Mouse (Mus musculus) naive thymus-derived CD4-positive, alpha-beta T cell, adult 2 months (primary cell): ENCODE data around the gene Ahcyl2.
A peak's percentile ranks its signal among the peaks of the same experiment; 100 is the strongest.

ENCODE experiments used
- DNase-seq: peaks from one replicate; pipeline ENCODE4 v3.0.0-alpha.2; 2011; ENCODE audit warnings: low read depth

Ahcyl2 gene

DNA sequence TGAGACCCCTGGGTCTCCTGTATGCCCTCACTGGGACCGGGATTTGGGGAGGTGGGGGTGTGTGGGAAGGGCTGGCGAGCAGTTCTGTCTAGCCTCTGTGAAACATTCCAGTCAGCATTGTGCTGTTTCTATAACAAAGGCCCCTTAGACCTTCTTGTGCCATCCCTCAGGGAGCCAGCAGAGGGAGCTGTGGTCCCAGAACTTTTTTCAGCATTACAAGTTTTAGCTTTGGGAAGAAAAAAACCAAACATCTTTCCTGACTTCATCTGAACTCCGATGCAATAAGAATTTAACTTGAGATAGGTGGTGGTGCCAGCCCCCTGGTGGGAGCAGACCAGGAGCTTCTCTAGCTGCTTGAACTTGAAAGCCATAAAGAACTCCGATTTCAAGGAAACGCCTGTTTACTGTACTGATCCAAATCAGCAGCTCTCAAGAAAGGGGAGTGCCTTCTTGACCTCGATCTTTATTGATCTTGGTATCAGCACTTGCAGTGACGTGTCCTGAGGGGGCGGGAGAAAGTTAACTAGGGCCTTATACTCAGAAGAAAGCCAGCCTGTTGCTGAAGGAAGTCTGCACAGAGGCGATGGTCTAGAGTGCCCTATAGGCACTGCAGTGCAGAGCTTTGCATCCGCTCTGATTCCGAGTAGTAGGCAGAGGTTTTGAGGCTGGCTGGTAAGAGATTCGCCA, 85.5 kb downstream of the Ahcyl2 start:
- peak; percentile 90 for DNase-seq

DNA sequence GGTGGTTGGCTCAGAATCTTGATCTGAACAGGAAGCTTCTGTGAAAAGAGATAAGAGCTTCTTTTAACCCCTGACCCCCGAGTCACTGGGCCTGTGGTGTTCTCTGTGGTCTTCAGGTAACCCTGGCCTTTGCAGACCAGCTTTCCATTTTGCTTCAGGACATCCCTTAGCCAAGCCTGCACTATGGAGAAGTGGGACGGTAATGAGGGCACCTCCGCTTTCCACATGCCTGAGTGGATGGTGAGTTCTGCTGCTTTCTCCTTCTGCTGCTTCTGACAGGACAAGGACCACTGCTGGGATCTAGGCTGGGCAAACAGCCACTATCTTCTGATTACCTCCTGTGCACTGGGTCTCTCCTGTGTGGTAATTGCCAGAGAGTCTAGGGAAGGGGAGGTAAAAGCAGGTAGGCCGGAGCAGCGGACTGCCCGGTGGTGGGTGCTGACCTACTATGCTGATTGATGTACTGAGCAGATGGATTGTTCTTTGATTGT, 86.1 kb downstream of the Ahcyl2 start:
- DNase-seq: no peak

DNA sequence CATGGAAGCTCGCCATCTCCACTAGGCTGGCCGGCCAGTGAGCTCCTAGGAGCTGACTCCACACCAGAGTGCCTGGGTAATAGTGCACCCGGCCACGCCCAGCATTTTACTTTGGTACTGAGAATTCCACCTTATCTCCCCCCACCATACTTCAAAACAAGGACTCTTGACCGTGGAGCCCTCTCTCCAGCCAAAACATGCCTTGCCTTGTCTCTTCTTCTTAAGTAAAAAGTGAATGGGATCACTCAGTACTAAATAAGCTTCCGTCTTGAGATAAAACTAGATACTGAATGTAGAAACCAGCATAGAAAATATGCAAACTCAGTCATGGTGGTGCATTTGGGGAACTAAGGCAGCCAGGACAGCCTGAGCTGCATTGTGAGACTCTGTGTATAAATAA, 90.8 kb downstream of the Ahcyl2 start:
- DNase-seq: no peak

DNA sequence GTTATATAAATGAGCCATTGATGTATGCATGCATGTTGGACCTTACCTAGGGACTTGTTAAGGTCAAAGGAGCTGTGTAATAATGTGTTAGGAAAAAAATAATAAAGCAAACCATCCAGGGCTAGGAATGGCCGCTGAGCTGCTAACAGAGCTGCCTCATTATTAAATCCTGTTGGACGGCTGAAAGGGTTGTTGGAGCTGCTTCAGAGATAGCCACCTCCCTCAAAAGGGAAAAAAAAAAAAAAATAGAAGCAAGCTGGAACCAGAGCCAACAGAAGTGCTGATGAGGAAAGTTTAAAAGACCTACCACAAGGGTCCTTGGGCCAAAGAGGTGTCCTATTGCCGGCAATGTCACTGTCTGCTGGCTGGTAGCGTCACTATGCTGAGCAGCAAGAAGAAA, 91.5 kb downstream of the Ahcyl2 start:
- DNase-seq: no peak

DNA sequence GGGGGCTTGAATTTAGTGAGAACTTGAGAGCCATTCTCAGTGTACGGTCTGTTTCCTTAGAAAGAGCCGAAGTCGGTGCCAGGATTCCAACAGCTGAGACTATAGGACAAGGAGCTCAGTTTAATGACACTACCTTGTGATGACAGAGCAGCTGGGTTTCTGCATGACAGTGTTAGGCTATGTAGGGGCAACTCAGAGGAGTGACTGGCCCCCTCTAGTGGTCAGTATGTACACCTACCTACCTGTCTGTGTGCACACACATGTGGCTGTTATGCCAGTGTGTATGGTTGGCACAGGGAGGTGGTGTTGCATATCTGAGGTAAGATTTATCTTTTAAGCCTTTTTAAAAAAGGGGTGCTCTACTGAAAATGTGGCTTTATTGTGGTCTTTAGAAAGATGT, 92.4 kb downstream of the Ahcyl2 start:
- DNase-seq: peak; percentile 77

DNA sequence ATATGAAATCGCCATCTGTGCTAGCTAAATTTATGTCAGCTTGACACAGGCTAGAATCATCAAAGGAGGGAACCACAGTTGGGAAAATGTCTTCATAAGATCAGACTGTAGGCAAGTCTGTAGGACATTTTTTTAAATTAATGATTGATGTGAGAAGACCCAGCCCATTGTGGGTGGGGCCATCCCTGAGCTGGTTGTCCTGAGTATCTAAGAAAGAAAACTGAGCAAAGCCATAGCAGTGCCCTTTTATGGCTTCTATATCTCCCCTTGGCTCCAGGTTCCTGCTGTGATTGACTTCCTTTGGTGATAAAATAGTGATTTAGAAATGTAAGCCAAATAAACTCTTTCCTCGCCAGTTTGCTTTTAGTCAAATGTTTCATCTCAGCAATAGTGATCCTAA, 97.1 kb downstream of the Ahcyl2 start:
- DNase-seq: no peak

DNA sequence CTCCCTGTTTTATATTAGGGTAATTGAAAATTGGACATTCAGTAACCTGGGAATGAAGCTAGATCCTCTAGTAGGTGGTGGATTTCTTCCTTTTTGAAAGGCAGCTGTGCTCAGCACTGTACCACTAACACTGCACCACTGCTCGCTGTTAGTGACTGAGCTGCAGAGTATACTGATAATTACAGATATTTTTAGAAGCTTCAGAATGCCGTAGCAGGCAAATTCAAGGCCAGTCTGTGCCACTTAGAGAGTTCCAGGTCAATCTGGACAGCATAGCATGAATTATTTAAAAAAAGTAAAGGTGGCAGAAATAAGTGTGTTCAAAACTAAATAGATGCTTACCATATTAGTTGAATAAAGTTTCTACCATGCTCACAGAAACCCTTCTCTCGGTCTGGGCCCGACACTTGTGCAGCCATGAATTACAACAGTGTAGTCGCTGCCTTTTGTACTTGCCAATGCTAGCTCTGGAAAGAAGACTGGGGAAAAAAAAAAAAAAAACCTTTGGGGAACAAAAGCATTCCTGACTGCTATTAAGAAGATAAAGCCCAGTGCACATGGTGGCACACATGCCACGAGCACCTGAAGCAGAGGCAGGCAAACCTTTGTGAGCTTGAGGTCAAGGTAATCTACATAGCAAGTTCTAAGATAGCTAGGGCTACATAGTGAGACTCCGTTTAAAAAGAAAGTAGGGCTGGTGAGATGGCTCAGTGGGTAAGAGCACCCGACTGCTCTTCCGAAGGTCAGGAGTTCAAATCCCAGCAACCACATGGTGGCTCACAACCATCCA, 99.3 kb downstream of the Ahcyl2 start:
- no peak for DNase-seq

DNA sequence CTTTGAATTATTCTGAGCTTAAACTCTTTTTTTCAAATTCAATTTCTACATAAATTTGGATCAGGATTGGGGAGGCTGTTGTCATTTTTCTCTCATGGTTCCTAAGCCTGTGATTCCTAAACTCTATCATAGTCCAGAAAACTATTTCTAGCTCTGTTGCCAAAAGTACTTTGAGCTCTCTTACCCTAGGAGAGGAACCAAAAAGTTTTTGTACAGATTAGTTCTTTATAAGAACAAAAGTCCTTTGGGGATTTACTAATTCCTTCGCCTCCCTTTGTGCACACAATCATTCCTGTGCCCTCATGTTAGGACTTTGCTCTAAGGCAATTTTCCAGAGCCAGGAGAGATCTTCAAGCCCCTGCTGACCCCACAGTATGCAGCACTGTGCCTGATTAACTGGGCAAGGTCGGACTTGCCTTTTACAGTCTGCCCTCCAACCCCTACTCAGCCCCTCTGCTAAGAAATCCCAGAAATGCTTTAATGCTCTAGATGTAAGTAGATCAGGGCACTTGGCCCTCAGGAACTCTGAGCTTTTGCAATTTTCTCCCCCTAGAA, 100.6 kb downstream of the Ahcyl2 start:
- DNase-seq: no peak

DNA sequence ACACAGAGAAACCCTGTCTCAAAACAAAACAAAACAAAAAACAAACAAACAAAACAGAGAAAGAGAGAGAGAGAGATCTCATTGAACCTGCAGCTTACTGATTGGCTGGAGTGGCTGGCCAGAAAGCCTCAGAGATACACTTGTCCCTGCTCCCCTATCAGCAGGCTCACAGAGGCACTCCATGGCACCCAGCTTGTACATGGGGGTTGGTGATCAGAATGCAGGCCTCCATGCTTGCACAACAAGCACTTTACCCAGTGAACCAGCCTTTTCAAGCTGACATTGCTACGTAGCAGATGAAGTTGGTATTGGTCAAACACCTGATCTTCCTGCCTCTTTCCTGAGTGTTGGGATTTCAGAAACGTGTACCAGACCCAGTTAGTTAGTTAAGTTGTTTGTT, 105.8 kb downstream of the Ahcyl2 start:
- DNase-seq: no peak

DNA sequence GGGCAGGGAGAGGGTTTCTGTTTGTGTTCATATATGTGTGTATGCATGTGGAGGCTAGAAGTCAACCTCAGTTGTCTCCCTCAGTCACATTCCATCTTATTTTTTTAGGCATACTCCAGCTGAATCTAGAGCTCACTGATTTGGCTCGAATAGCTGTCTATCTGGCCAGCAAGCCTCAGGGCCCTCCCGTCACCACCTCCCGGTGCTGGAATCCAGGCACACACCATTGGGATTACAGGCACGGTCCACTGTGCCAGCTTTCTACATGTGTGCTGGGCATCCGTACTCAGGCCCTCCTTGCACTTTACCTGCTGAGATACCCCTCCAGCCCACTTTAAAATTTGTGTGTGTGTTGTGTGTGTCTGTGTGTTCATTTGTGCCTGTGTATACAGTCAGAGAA, 107.8 kb downstream of the Ahcyl2 start:
- no peak for DNase-seq

DNA sequence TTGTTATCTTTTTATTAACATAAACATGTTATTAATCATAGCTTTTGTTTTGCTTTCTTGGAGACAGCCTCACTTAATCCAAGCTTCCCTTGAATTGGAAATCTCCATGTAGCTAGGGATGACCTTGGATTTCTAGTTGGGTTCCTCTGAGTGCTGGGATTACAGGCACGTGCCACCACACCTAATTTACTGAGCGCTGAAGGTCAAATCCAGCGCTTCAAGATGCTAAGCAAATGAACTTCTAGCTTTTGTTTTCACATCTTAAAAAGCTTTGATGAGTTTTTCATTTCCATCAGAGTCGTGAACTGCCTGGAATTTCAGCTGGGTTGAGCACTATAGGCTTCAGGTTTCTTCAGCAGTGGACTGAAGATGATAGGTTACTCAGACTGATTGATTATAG, 109.0 kb downstream of the Ahcyl2 start:
- no peak for DNase-seq

DNA sequence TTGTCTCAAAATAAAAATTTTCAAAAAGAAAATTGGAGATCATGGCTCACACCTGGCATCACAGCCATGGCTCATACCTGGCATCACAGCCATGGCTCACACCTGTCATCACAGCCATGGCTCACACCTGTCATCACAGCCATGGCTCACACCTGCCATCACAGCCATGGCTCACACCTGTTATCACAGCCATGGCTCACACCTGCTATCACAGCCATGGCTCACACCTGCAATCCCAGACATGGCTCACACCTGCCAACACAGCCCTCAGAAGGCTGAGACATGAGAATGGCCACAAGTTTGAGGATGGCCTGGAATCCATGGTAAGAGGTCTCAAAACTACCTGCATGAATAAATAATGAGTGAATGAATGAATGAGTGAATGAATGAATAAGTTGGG, 111.8 kb downstream of the Ahcyl2 start:
- no peak for DNase-seq

DNA sequence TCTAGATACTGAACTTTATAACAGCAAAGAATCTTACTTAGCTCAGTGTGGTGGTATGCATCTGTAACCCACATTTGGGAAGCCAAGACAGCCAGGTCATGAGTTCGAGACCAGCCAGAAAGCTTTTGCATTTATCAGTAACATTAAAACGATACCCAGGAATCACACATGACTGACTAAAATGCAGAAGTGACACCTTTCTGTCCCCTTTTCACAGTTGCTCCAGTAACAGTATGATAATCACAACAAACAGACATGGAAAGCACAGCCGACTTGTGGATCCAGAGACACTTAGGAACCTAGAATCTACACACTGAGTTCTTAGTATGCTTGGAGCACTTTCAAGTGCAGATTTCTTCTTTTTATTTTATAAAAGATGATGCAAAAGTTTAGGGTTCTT, 113.0 kb downstream of the Ahcyl2 start:
- no peak for DNase-seq

DNA sequence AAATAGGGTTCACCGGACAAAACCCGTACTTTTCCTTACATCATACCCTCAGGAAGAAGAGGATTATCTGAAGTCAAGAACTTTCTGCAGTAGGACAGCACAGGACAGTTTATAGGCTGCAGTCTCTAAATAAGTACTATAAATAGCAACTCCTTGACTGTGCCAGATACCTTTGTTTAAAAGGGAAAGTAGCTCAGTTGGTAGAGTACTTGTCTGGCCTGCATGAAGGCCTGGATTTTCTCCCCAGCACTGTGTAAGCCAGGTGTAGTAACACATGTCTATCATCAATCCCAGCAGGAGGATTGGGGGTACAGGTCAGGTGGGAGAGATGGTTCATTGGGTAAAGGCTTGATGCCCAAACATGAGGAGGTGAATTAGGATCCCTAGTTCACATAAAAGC, 114.1 kb downstream of the Ahcyl2 start:
- DNase-seq: no peak

DNA sequence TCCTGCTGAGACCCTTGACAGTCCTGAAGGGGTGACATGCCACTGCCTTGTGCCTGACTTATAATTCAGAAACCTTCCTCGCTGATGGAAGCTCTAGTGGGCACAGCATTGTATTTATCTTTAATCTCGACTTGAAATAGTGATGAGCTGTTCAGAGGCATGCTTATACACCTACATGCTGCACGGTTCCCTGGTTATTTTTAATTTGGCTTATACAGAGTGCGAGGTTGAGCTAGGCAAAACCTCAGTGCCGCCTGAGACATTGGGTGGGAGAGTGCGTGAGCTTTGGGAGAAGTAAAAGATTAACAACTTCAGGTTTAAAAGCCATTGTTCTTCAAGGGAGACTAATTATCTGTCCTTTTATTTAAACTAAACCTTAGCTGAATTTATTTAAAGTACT, 115.1 kb downstream of the Ahcyl2 start:
- no peak for DNase-seq

DNA sequence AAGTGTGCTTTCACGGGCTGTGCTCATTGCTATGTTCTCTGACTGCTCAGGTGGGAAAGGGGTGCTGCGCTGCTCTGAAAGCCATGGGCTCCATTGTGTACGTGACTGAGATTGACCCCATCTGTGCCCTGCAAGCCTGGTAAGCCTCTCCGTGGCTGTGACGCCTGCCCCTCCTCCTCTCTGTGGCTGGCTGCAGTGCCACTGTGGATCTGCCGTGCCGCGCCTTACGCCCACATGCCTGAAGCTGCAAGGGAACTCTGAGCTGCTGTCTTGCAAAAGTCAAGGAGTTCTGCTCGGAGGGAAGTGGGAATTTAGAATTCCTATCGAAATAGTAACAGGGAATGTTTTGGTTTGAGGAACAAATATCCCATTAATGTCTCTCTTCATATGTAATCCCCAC, 123.3 kb downstream of the Ahcyl2 start:
- no peak for DNase-seq

DNA sequence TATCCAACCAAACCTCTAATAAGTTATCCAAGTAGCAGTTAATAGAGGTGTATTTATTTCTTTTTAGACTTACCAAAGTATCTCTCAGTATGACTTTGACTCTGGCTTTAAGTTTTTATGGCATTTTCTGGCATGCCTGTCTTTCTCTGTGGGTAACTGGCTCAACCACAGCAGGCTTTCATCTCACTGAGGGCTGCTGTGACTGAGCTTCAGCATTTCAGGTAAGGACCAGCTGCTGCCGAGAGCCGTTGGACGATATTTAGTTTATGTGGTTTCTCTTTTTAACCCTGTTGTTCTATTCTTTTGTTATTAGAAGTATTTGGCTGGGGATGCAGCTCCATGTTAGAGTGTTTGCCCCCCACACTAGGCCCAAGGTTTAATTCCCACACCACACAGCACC, 129.2 kb downstream of the Ahcyl2 start:
- no peak for DNase-seq

DNA sequence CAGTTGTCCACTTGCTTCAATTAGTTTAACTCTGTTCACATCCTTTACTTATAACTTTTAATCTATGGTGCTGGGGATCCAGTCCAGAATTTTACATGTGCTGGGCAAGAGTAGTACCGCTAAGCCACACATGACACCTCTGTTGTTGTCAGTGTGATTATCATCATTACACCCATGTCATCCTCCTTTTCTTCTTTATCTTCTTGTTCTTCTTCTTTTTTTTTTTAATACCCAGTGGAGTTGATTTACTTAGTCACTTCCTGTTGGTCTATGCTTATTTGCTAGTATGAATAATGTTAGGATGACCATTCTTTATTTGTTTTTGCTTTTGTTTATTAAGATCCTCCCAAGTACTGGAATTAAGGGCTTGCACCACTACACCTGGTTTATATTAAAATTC, 133.6 kb downstream of the Ahcyl2 start:
- DNase-seq: no peak

DNA sequence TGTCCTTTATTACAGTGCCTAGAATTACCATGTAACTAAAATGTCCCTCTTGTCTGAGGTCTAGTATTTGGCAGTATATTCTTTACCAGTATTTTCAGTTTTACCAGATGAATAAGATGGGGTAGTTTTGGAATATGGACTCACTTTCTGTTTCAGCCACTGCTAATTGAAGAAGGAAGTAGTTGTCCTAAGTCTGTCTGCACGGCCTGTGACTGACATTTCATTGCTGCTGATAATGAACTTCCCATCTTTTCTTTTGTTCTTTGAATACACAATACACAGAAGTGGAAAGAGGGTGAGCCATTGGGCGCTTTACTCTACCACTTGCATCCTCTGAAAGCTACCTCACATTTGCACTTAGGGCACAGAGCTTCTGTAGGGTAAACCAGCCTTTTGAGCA, 134.4 kb downstream of the Ahcyl2 start:
- DNase-seq: no peak

DNA sequence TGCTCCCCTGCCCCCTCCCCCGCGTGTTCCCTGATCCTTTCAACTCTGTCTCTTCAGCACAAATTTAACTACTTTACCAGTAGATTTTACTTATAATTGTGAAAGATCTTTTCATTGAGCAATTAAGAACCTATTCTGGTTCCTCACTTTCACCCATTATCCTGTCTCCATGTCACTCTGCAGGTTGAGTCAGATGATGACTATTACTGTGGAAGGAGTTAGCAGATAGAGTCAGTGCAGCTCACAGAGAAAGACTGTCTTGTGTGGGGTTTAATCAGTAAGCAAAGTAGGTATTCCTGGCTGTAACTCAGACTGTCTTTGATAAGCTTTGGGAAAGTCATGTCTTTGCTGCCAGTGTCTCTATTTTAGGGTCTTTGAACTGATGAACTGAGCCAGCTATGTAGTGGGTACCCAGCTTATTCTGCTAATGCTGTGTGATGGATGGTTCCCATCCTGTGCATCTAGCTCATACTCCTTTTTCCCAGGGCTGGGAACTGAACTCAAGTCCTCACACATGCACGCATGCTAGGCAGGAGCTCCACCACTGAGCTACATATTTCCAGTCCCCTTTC, 135.6 kb downstream of the Ahcyl2 start:
- DNase-seq: no peak

DNA sequence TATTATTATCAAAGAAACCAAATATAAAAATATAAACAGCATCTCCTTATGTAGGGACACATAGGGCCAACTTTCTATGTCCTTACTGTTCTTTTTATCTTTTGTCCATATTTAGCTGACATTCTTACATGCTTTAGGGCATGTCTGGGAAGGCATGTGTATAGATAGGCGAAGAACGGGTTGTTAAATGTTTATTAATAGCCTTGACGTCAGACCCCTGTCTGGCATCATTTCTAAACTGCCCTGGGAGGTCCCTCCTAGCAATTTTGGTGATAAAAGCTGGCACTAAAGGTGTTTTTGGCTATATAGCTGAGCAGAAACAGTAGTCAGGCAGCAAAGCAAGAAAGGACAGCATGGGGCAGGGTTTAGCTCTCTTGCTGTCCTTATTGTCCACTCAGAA, 136.5 kb downstream of the Ahcyl2 start:
- DNase-seq: no peak

DNA sequence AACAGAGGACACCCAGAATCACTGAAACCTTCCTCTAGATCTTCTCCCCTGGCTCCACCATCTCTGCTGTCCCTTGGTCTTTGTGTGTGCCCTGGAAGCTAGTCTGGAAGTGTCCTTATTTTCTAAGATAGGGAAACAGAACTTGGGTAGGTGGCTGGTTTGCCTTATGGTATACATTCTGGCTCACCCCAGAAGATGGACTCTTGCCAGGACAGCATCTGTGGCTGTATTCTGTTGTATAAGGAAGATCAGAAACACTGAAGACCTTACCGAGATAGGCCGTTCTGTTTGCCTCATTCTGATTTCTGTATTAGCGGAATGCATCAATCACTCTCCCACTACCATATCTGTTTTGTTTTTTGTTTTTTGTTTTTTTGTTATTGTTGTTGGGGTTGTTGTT, 142.8 kb downstream of the Ahcyl2 start:
- no peak for DNase-seq

DNA sequence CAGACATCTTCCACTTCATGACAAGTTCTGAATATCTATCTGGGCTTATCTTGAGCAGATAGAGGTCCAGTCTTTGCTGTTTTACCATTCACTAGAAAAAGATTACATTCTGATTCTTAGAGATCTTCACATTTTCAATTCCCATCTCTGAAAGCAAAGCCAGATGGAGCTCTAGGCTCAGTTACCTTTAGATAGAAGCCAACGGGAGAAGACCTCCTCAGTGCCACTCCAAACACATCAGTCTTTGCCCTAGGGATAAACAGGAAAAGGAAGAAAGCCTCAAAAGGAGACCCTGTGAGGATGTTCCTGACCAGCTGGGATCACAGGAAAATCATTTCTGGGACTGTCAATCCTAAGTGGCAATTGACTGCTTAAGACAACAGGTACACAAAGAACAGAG, 145.9 kb downstream of the Ahcyl2 start:
- DNase-seq: no peak
